Mouse (Mus musculus) liver, embryonic 11.5 days (tissue): ENCODE data around the gene Rab27a. TPM values are rescaled to one million over a fixed set of nuclear protein-coding genes. Genes with fewer than 3 reads are reported as not detected.

Experiments
- ATAC-seq: fragments of 200-750 bp; cut with Nextera tagmentation; replicated peaks from 2 replicates; pipeline ENCODE4 v1.8.0; 2017; ENCODE audit warnings: moderate number of reproducible peaks, mild to moderate bottlenecking, moderate TSS enrichment, moderate library complexity; ENCODE audit not compliant: low FRiP score
- DNase-seq: peaks from one replicate; pipeline ENCODE4 v3.0.0-alpha.2; 2017; ENCODE audit warnings: low spot score
- H3K27ac ChIP-seq: fragments of 300-500 bp; sonication (generic); 2 replicates; pipeline ENCODE4 v1.5.1; 2014; ENCODE audit warnings: mild to moderate bottlenecking, low read depth, low read length, control low read depth
- H3K27me3 ChIP-seq: fragments of 300-500 bp; sonication (generic); replicated peaks from 2 replicates; pipeline ENCODE4 v1.6.1; 2014; ENCODE audit warnings: low read length, mixed read lengths; ENCODE audit not compliant: control insufficient read depth, insufficient read depth
- H3K36me3 ChIP-seq: fragments of 300-500 bp; sonication (generic); 2 replicates; pipeline ENCODE4 v1.6.1; 2014; ENCODE audit warnings: mild to moderate bottlenecking, low read length, moderate library complexity, mixed read lengths; ENCODE audit not compliant: control insufficient read depth, insufficient read depth
- H3K4me1 ChIP-seq: fragments of 300-500 bp; sonication (generic); replicated peaks from 2 replicates; pipeline ENCODE4 v1.6.1; 2014; ENCODE audit warnings: low read length, mixed read lengths; ENCODE audit not compliant: control insufficient read depth, insufficient read depth
- H3K4me2 ChIP-seq: fragments of 300-500 bp; sonication (generic); 2 replicates; pipeline ENCODE4 v1.6.1; 2014; ENCODE audit warnings: mild to moderate bottlenecking, control low read depth, moderate library complexity
- H3K4me3 ChIP-seq: fragments of 300-500 bp; sonication (generic); 2 replicates; pipeline ENCODE4 v1.5.1; 2014; ENCODE audit warnings: low read depth, low read length, control low read depth
- H3K9ac ChIP-seq: fragments of 300-500 bp; sonication (generic); 2 replicates; pipeline ENCODE4 v1.6.1; 2014; ENCODE audit warnings: low read depth, low read length, control low read depth
- H3K9me3 ChIP-seq: fragments of 300-500 bp; sonication (generic); 2 replicates; pipeline ENCODE4 v1.6.1; 2016; ENCODE audit warnings: low read length, inconsistent platforms, mixed read lengths; ENCODE audit not compliant: control insufficient read depth
- WGBS: fragments of 180-500 bp; shearing (Covaris S2); extraction: QIAGEN DNeasy Blood & Tissue Kit; methylation state at CpG from one replicate; pipeline ENCODE4 v1.1.7; 2014; 5-methylcytosine and 5-hydroxymethylcytosine counted together
- polyA plus RNA-seq: library from polyadenylated mRNA; unstranded; fragments of >200 nt; fragmentation: Nextera tagmentation; extraction: Ambion mirVana; gene quantifications from 2 replicates; pipeline ENCODE4 v1.2.1, GENCODE M21; 2014

Gene Rab27a
- polyA plus RNA-seq, 1 experiment from 2014 or later: 3.0 TPM

DNA sequence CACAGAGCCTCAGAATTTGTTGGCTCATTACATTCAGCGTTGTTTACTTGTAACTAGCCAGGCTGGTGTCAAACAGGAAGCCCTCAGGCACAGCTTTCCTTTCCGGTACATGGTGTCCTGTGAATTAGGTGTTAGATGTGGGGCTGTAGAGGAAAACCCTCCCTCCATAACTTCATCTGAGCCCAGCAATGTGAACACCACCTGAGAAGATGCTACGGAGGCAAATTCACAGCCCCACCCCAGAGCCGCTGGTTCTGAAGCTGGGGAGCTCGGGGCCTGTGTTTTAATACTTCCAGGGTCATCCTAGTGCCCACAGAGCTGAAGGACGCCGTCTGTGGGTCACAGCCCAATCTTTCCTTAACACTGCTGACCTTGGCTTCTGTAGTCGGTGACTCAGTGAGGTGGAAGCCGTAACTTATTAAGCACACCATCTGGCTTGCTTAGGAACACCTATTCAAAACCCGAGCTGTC lies 10.8 kb downstream of the Rab27a start:
- no peak overlapping the region for H3K27ac ChIP-seq
- no peaks in the 10 kb centered on the region for H3K27me3 ChIP-seq
- H3K9ac ChIP-seq: no peak overlapping the region
- WGBS: 55% methylated on average over 10 of the region's 10 CpGs
- no peaks in the 10 kb centered on the region for H3K36me3 ChIP-seq
- H3K4me1 ChIP-seq: no peaks in the 10 kb centered on the region
- ATAC-seq: no peak
- no peak for DNase-seq
- H3K9me3 ChIP-seq: no peaks in the 10 kb centered on the region
- H3K4me2 ChIP-seq: no peak overlapping the region
- H3K4me3 ChIP-seq: no peak overlapping the region

GRCm38 (mm10) chr9:73059224-73059623 lies 14.6 kb downstream of the Rab27a start:
- Histone ChIP-seq H3K36me3 (no peaks in the 10 kb centered on the region), H3K27me3 (no peaks in the 10 kb centered on the region), H3K9me3 (no peaks in the 10 kb centered on the region), H3K9ac (no peak overlapping the region), H3K4me1 (no peaks in the 10 kb centered on the region), H3K4me2 (no peak overlapping the region), H3K4me3 (no peak overlapping the region), H3K27ac (no peak overlapping the region)
- ATAC-seq: no peak
- WGBS: 84% methylated on average over 4 of the region's 4 CpGs
- DNase-seq: no peak

DNA sequence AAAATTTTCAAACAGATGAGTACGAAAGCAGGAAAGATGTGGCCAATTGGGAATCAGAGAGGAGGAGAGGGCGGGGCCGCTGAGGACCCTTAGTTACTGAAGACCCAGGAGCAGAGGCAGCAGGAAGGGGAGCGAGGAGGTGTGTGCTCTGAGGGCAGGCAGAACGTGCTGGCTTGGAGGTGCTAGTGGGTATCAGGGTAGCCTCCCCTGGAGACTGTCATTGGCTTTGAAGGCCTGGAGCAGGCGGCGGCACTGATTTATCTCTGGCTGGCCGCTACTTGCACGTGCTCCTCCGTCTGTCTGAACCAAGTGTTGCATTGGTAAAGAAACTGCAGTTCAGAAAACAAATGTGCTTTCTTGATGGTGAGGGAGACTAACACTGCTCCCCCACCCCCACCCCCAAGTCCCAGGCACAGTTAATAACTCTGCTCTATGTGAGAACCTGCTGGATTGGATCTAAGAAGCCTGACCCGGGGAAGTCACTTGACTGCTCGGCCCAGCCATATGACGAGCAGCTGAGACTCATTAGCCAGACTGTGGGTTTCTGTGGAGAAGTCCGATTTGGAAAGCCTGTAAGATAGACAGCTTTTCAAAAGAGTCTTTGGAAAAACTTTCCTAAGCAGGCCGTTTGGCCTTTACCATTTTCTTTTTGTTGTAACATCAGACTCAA lies 19.1 kb downstream of the Rab27a start:
- H3K4me2 ChIP-seq: peak overlapping the region; percentile 34; the same call in 1 of the 2 replicates
- 59% methylated on average over 15 of the region's 15 CpGs for WGBS
- ATAC-seq (no peak), DNase-seq (no peak)
- H3K9ac ChIP-seq: no peak overlapping the region
- H3K27ac ChIP-seq: no peak overlapping the region
- H3K9me3 ChIP-seq: no peaks in the 10 kb centered on the region
- H3K27me3 ChIP-seq: no peaks in the 10 kb centered on the region
- H3K4me1 ChIP-seq: peaks cover 7% of the 10 kb centered on the region
- H3K4me3 ChIP-seq: no peak overlapping the region
- H3K36me3 ChIP-seq: no peaks in the 10 kb centered on the region

GRCm38 (mm10) chr9:73067086-73067485 lies 22.4 kb downstream of the Rab27a start:
- Histone ChIP-seq H3K4me2 (peak overlapping the region; percentile 55), H3K27ac (no peak overlapping the region), H3K4me3 (peak overlapping the region; percentile 25; the same call in 1 of the 2 replicates), H3K4me1 (peaks cover 7% of the 10 kb centered on the region), H3K36me3 (no peaks in the 10 kb centered on the region), H3K9me3 (no peaks in the 10 kb centered on the region), H3K27me3 (no peaks in the 10 kb centered on the region), H3K9ac (no peak overlapping the region)
- no peak for DNase-seq
- WGBS: 23% methylated on average over 10 of the region's 10 CpGs
- ATAC-seq: peak; percentile 76

DNA sequence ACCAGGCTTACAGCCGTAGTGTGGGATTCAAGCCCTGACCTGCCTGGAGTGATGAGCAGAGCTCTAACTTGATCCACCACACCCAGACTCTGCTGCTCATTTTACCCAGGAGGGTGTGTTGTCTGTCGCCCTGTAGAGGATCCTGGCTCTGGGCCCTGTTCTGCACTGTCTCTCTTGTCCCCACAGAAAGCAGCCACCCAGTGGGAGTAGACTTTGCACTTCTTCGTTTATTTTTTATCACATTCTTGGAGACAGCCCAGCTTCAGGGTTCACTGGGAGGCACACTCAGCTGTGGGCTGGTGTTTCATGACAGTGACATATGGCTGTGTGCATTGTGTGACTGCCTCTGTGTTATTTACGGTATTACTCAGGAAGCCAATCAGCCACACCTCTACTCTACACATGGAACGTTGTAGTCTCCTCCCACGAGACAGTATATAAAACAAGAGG lies 23.6 kb downstream of the Rab27a start:
- Histone ChIP-seq H3K9me3 (no peaks in the 10 kb centered on the region), H3K36me3 (no peaks in the 10 kb centered on the region), H3K27me3 (no peaks in the 10 kb centered on the region), H3K4me2 (peak overlapping the region; percentile 25; the same call in 1 of the 2 replicates), H3K4me1 (peaks cover 7% of the 10 kb centered on the region), H3K9ac (peak overlapping the region; percentile 16; the same call in 1 of the 2 replicates), H3K4me3 (no peak overlapping the region), H3K27ac (peak overlapping the region; percentile 71)
- peak; percentile 30 for ATAC-seq
- no peak for DNase-seq
- WGBS: 31% methylated on average over 6 of the region's 6 CpGs

DNA sequence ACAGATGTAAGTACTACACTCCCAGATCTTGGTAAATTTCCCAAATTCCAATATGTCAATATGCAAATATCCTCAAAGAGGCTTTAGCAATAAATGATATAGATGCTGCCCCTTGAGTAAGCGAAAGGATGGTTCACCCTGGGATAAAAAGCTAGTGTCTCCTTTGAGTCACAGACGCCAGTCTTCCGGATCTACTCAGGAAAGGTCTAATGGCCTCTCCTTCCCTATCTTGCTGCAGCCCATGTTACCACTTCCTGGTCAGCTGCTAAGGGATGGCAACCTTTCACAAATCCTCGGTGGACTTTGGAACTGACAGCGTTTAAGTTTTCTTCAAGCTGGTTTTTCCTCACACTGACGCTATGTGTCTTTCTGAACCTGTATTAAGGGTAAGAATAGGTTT lies 24.0 kb downstream of the Rab27a start:
- no peak overlapping the region for H3K4me3 ChIP-seq
- WGBS: 46% methylated on average over 6 of the region's 6 CpGs
- H3K36me3 ChIP-seq: no peaks in the 10 kb centered on the region
- H3K27me3 ChIP-seq: no peaks in the 10 kb centered on the region
- ATAC-seq (peak; percentile 32; the same call in 1 of the 2 replicates), DNase-seq (no peak)
- H3K27ac ChIP-seq: peak overlapping the region; percentile 71
- peaks cover 7% of the 10 kb centered on the region for H3K4me1 ChIP-seq
- no peak overlapping the region for H3K9ac ChIP-seq
- H3K4me2 ChIP-seq: no peak overlapping the region; the same call in 1 of the 2 replicates
- H3K9me3 ChIP-seq: no peaks in the 10 kb centered on the region

GRCm38 (mm10) chr9:73070971-73071659 lies 26.5 kb downstream of the Rab27a start:
- Histone ChIP-seq H3K9me3 (no peaks in the 10 kb centered on the region), H3K36me3 (no peaks in the 10 kb centered on the region), H3K9ac (no peak overlapping the region), H3K27ac (peak overlapping the region; percentile 10; the same call in 1 of the 2 replicates), H3K4me2 (peak overlapping the region; percentile 5; the same call in 1 of the 2 replicates), H3K4me3 (no peak overlapping the region), H3K27me3 (no peaks in the 10 kb centered on the region), H3K4me1 (peaks cover 7% of the 10 kb centered on the region)
- DNase-seq: no peak
- WGBS: 48% methylated on average over 10 of the region's 10 CpGs
- ATAC-seq: no peak

DNA sequence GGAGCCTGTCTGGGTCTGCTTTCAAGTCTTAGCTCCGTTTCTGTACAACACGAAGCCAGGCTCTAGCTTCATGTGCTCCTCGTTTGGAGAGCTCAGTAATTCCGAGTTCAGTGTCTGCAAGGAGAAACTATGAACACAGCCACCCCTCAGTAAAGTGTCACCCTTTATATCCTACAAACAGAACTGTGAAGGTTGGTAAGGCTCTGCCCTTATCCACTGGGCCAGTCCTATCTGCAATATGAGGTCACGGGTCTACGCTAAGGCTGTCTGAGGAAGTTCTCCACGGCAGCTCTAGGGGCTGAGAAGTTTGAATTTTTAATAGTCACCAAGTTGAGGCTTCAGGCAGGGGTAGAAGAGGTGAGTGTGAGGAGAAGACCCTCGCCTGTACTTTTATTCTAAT lies 27.8 kb downstream of the Rab27a start:
- Histone ChIP-seq H3K9me3 (no peaks in the 10 kb centered on the region), H3K27ac (no peak overlapping the region), H3K4me2 (no peak overlapping the region), H3K4me3 (no peak overlapping the region), H3K4me1 (peaks cover 4% of the 10 kb centered on the region), H3K36me3 (no peaks in the 10 kb centered on the region), H3K9ac (no peak overlapping the region), H3K27me3 (no peaks in the 10 kb centered on the region)
- DNase-seq: no peak
- peak; percentile 30; the same call in 1 of the 2 replicates for ATAC-seq
- WGBS: 59% methylated on average over 8 of the region's 8 CpGs
